Mouse (Mus musculus) naive thymus-derived CD4-positive, alpha-beta T cell, adult 2 months (primary cell): ENCODE results near the gene Cachd1.

ENCODE experiments used
- DNase-seq: peaks from one replicate; pipeline ENCODE4 v3.0.0-alpha.2; 2011; ENCODE audit warnings: low read depth

Cachd1 gene

GRCm38 (mm10) chr4:100990996-100991395 lies 214.5 kb downstream of the Cachd1 start:
- no peak for DNase-seq

- no peak for DNase-seq
Observed at GRCm38 (mm10) chr4:100992086-100992485, 215.6 kb downstream of the Cachd1 start.

- DNase-seq: no peak
Observed at GRCm38 (mm10) chr4:100994442-100995255, 218.2 kb downstream of the Cachd1 start.

- DNase-seq: no peak
Observed at GRCm38 (mm10) chr4:100995617-100996016, 219.1 kb downstream of the Cachd1 start.

- DNase-seq: no peak
Observed at GRCm38 (mm10) chr4:100996060-100996651, 219.7 kb downstream of the Cachd1 start.

GRCm38 (mm10) chr4:100998145-100998544 lies 221.7 kb downstream of the Cachd1 start:
- peak; percentile 68 for DNase-seq

- no peak for DNase-seq
Observed at GRCm38 (mm10) chr4:100998906-100999305, 222.4 kb downstream of the Cachd1 start.

GRCm38 (mm10) chr4:101000622-101001021 lies 224.1 kb downstream of the Cachd1 start:
- no peak for DNase-seq

GRCm38 (mm10) chr4:101001073-101001472 lies 224.6 kb downstream of the Cachd1 start:
- no peak for DNase-seq

- no peak for DNase-seq
Observed at GRCm38 (mm10) chr4:101002961-101003360, 226.5 kb downstream of the Cachd1 start.

- DNase-seq: no peak
Observed at GRCm38 (mm10) chr4:101008362-101008769, 231.9 kb downstream of the Cachd1 start.

GRCm38 (mm10) chr4:101009092-101009491 lies 232.6 kb downstream of the Cachd1 start:
- DNase-seq: no peak

- DNase-seq: no peak
Observed at GRCm38 (mm10) chr4:101017806-101018205, 241.3 kb downstream of the Cachd1 start.

GRCm38 (mm10) chr4:101020596-101020995 lies 244.1 kb downstream of the Cachd1 start, which contains the start of gene Gm10577:
TSS of gene Gm10577 (minus strand) at chr4:101020696.
- no peak for DNase-seq

GRCm38 (mm10) chr4:101026566-101026965 lies 250.1 kb downstream of the Cachd1 start:
- no peak for DNase-seq

GRCm38 (mm10) chr4:101026995-101027394 lies 250.5 kb downstream of the Cachd1 start:
- DNase-seq: no peak

GRCm38 (mm10) chr4:101027852-101028411 lies 251.5 kb downstream of the Cachd1 start:
- DNase-seq: no peak

- DNase-seq: no peak
Observed at GRCm38 (mm10) chr4:101033047-101033446, 256.6 kb downstream of the Cachd1 start.

- no peak for DNase-seq
Observed at GRCm38 (mm10) chr4:101035131-101035530, 258.7 kb downstream of the Cachd1 start.

GRCm38 (mm10) chr4:101037156-101037555 lies 260.7 kb downstream of the Cachd1 start:
- DNase-seq: no peak

- DNase-seq: no peak
Observed at GRCm38 (mm10) chr4:101043691-101044090, 267.2 kb downstream of the Cachd1 start.

- no peak for DNase-seq
Observed at GRCm38 (mm10) chr4:101044149-101044548, 267.7 kb downstream of the Cachd1 start.

GRCm38 (mm10) chr4:101046576-101046975 lies 270.1 kb downstream of the Cachd1 start:
- DNase-seq: no peak
